Mouse (Mus musculus): ENCODE results near the gene Gm3952.

Gene Gm3952

DNA sequence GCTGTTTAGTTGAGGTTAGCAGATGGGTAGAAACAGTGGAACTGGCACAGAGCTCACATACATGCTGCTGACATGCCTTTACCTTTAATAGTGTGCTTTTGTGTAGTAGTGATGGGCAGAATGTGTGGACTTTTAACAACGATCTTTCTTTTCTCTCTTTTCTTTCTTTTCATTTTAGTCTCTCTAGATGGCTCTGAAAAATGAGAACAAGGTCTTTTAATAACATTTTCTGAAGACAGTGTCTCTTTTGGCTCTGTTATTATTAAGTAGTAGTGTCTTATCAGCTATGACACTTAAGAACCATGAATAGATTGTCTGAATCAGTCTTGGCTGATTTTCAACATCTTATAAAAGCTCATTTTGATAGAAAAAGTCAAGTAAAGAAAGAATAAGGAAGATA is at the start of gene Gm3952:
Gene Gm3952 (minus strand): TSS at position 101 of the 400 bp plus-strand sequence.
- no peak for DNase-seq (ENCODE audit: low read depth, low spot score)

DNA sequence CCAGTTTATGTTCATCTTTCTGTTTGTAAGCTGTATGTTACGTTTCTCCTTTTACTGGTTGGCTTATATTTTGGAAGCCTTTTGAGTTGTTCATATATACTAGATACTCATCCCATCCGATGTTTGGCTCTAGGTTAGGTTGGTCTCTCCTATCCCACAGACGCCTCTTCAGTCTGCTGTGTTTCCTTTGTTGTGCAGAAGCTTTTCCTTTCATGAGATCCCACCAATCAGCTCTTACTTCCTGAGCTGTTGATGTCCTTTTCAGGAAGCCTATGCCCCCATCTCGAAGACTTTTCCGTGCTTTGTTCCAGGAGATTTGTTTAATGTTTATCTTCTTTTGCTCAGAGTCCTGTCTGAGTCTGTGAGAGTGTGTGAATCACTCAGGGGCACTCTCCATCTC is 45.3 kb upstream of the Gm3952 start:
- DNase-seq (ENCODE audit: low read depth, low spot score) = no peak

GRCm38 (mm10) chr8:128812521-128812920 is 14.0 kb upstream of the Gm3952 start:
- DNase-seq (ENCODE audit: low read depth, low spot score) = no peak

DNA sequence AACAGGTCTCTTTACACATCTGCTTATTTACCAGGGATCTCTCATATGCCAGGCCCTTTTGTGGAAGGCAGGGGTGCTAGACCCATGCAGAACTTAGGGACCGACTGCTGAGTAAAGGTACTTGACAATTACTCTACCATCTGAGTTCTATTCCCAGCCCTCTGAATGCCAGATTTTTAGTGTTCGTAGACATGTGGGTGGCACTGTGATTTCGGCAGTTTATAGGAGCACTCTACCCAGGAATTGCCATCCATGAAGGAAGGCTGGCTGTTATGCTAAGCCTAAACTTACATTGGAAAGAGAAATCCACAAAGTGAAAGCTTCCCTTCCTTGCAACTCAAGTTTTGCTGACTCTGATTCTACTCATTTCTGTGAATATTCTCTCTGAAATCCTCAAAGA is 62.8 kb downstream of the Gm3952 start:
- DNase-seq (ENCODE audit: low read depth, low spot score) = no peak

DNA sequence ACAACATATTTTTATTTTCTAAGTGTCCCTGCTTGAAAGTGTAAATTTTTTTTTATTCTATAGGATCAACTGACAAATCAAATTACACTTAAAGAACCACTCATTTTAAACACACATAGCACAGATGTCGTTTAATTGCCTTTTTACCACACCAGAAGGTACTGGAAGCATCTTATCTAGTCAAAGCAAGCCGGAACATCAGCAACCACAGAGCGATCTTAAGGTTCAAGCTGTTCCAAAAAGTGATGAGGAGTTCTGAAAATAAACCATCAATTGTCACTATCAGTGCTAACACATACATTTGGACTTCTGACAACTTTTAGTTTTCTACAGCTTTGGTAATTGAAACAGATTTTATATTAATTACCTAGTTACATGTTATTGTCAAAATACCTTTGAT is 64.4 kb downstream of the Gm3952 start:
- no peak for DNase-seq (ENCODE audit: low read depth, low spot score)

GRCm38 (mm10) chr8:128732254-128732653 is 66.2 kb downstream of the Gm3952 start:
- no peak for DNase-seq (ENCODE audit: low read depth, low spot score)

DNA sequence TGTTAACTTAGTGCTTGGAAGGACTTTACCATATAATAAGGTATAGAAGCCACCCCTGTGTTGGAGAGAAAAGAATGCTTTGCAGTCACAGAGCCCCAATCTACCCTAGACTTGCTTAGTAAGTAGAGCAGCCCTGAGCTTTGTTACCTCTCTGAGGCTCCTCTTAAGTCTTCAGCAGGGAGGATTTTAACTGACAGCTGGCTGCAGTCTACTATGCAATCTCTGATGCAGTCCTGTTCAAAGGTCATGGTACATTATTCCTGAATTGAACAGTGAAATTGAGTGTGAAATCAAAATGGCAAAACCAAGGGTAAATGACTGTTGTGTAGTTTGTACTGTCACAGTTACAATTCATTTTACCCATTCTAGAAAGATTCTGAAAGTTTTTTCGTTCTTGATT is 71.3 kb downstream of the Gm3952 start:
- DNase-seq (ENCODE audit: low read depth, low spot score) = no peak

GRCm38 (mm10) chr8:128724819-128725218 is 73.7 kb downstream of the Gm3952 start:
- DNase-seq (ENCODE audit: low read depth, low spot score) = peak; percentile 10

GRCm38 (mm10) chr8:128716184-128716583 is 82.3 kb downstream of the Gm3952 start:
- DNase-seq (ENCODE audit: low read depth, low spot score) = no peak

DNA sequence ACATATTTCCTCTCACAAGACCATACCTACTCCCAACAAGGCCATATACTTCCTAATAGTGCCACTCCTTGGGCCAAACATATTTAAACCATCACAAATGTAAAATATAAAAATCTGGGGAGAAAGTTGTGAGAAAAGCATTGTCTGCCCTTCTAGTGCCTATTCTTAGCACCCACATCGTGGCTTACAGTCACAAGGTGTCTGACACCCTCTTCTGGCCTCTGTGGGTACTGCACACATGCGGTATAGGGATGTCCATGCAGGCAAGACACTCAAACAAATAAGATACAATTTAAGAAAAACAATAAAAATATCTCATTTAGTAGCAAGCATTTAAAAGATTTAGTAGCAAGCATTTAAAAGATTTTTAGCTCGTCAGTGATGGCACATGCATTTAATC is 89.2 kb downstream of the Gm3952 start:
- no peak for DNase-seq (ENCODE audit: low read depth, low spot score)

- DNase-seq (ENCODE audit: low read depth, low spot score) = no peak
Observed at GRCm38 (mm10) chr8:128704836-128705235, 93.7 kb downstream of the Gm3952 start.

- no peak for DNase-seq (ENCODE audit: low read depth, low spot score)
Observed at GRCm38 (mm10) chr8:128704376-128704775, 94.1 kb downstream of the Gm3952 start.

- no peak for DNase-seq (ENCODE audit: low read depth, low spot score)
Observed at GRCm38 (mm10) chr8:128697945-128698344, 100.5 kb downstream of the Gm3952 start.

- DNase-seq (ENCODE audit: low read depth, low spot score) = no peak
Observed at GRCm38 (mm10) chr8:128696701-128697397, 101.6 kb downstream of the Gm3952 start.

All from brain, embryonic 18.5 days (tissue).